Mouse (Mus musculus): ENCODE results near the gene Shc3. TPM values are rescaled to one million over a fixed set of nuclear protein-coding genes. Genes with fewer than 3 reads are reported as not detected.

The Shc3 gene
- 0.57 and 5.6 TPM in 2 replicates for polyA plus RNA-seq (2012; rRNA removed; ENCODE audit: low replicate concordance)

DNA sequence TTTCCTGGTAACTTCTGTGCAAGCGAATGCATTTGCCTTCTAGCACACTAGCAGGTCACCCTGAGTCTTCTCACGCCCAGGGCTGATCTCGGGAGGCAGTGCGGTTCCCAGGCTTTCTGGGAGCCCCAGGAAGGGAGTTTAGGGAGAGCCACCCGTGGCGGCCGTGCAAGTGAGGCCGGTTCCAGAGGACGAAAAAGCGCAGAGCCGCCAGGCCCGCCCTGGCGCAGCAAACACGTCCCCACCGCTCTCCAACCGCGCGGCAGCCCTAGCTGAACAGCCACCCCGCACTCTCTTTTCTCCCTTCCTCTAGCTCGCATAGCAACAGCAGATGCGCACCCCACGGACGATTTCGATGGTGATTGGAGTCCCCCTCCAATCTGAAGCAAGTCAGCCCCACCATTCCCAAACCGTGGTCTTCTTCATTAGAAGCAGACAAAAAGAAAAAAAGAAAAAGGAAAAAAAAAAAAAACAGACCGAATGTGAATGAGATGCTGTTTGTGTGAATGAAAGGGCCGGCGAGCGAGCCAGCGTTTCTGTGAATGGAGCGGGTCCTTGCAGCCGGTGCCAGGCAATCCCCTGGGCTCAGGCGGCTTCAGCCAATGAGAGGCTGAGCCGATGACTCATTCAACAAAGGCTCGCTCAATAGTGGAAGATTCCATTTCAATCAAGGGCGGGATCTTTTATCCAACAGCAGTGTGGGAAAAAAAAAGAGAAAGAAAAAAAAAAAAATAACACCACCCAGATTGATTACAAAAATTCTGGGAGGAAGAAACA lies at the start of gene Shc3:
Gene Shc3 (minus strand): TSS at position 509 of the 774 bp plus-strand sequence.

DNA sequence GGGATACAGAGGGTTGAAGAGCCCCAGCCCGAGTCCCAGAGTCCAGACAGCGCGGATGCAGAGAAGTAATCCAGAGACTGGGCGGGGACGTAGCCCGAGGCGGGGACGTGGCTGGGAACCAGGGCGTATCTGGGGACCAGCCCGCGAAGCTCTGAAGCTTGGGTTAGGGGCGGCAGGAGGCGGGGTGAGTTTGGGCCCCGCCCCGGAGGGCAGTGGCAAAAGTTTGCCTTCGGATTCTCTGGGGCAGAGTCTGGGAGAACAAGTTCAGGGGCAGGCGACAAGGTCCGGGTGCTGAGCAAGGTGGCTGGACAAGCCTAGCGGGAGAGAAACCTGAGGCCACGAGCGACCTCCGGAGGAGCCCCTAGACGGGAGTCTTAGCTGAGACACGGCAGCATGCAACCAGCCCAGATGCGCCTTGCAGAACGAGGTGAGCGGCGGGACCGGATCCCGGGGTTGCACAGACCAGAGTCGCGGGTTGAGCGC lies 160.7 kb downstream of the Shc3 start, which contains the start of gene S1pr3:
Gene S1pr3 (plus strand): TSS at position 121 of the 483 bp plus-strand sequence.

Other genes with a start within 250 kb of the Shc3 start
- 14.5 and 16.8 TPM in 2 replicates for gene S1pr3, start 160.8 kb downstream of the Shc3 start, polyA plus RNA-seq (2012; rRNA removed; ENCODE audit: low replicate concordance)
- gene Cks2, start 75.8 kb upstream of the Shc3 start, polyA plus RNA-seq (2012; rRNA removed; ENCODE audit: low replicate concordance): 5.6 and 16.7 TPM in 2 replicates
- 15.0 and 25.2 TPM in 2 replicates for gene Secisbp2, start 82.3 kb upstream of the Shc3 start, polyA plus RNA-seq (2012; rRNA removed; ENCODE audit: low replicate concordance)
- gene Sema4d, start 224.3 kb upstream of the Shc3 start, polyA plus RNA-seq (2012; rRNA removed; ENCODE audit: low replicate concordance): 3.1 and 19.4 TPM in 2 replicates

Measured in subcutaneous adipose tissue, adult 2 months (tissue).